Mouse (Mus musculus) left cerebral cortex, adult 11 months (tissue): ENCODE data around the gene Hspa1a.
"Not testable (repeated sequence)": the region's sequence is repeated elsewhere in the genome, so short reads cannot be mapped to it uniquely, and the experiment has no call there.

ENCODE experiments used
- DNase-seq: peaks from one replicate; pipeline ENCODE4 v3.0.0; 2022; ENCODE audit warnings: low spot score

The Hspa1a gene

DNA sequence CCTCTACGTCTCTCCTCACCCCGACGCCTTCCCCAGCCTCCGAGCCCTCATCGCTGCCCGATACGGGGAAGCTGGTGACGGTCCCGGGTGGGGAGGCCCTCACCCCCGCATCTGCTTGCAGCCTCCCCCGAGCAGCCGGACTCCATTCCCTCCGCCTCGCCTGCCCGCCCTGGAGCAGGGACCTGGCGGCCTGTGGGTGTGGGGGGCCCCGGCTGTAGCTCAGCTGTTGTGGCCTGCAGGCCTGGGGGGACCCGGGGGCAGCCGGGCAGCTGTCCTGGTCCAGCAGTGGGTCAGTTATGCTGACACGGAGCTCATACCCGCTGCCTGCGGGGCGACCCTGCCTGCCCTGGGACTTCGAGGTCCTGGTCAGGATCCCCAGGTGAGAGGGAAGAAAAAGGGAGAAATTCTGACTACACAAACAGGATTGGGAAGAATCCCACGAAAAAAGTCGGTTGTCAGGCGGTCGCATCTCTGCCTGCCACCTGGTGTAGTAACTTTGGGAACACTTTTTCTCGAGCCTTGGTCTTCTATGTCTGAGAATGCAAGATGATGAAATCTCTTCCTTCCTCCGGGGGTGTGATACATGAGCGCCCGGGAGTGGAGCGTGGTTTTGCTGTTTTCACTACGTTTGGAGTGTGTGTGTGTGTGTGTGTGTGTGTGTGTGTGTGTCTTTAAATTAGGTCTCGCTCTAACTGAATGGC lies 29.6 kb upstream of the Hspa1a start:
- no peak for DNase-seq

DNA sequence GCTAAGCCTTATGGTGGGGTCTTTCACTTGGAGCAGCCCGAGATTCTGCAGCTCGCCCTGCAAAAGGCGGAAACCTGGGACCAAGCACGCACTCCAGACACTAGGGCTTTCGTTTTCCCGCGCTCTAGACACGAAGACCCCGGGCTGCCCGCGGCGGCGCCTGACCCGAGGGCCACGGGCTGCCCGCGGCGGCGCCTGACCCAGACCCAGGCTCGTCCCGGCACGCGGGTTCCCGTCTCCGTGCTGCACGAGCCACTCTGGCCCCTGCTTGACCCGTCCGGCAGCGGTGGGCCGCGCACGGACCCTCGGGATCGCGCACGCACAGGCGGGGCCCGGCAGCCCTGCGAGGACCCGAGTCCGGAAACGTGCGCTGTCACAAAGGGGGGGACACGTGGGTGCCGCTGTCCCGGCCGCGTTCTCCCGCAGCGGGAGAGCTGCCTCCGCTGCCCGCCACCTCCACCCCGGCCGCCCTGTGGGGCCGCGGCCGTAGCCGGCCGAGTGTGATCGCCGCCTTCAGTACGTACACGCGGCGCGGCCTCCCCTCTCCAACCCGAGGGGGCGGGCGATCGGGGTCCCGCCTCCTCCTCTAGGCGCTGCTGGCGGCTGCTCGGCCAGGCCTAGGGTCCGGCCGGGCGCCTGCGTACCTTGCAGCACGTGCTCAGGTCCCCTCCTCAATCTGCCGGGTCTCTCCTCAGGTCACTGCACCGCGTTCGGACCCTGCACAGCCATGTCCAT lies 28.9 kb upstream of the Hspa1a start, which contains the start of gene Vars:
Gene Vars, plus strand, starts transcription at position 271 of the 735 bp plus-strand sequence.
- peak; percentile 71 for DNase-seq

DNA sequence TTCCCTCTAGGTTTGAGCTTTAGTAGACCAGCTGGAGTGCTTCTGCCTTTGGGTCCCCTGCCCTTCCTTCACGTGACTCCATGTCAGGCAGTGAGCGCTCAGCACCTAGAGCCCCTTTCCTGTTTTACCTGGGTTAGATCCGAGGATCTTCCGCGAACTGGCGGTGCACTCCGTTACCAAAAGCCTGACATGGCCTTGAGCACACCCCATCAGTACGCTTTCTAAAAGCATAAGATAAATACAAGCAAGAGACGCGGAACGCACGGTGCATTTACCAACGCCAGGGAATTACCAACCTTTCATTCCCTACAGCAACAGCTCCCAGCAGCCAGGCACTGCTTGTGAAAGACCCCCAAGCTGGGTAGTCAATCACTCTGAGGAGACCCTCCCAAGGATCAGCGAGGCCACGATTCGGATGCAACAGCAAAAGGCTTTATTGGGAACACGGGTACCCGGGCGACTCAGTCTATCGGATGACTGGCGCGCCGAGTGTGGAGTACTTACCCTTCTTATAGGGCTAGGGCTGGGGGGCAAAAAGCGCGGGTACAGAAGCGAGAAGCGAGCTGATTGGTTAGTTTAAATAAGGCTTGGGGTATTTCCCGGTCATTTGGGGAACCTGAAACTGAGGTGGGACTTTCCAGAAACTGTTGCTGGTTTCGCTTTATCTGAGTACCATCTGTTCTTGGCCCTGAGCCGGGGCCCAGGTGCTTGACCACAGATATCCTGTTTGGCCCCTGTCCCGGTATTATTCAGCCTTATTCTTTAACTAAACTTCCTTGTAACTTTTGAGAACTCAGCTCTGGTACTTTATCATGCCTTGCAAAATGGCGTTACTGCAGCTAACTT lies 28.1 kb upstream of the Hspa1a start:
- DNase-seq: not testable (repeated sequence)

DNA sequence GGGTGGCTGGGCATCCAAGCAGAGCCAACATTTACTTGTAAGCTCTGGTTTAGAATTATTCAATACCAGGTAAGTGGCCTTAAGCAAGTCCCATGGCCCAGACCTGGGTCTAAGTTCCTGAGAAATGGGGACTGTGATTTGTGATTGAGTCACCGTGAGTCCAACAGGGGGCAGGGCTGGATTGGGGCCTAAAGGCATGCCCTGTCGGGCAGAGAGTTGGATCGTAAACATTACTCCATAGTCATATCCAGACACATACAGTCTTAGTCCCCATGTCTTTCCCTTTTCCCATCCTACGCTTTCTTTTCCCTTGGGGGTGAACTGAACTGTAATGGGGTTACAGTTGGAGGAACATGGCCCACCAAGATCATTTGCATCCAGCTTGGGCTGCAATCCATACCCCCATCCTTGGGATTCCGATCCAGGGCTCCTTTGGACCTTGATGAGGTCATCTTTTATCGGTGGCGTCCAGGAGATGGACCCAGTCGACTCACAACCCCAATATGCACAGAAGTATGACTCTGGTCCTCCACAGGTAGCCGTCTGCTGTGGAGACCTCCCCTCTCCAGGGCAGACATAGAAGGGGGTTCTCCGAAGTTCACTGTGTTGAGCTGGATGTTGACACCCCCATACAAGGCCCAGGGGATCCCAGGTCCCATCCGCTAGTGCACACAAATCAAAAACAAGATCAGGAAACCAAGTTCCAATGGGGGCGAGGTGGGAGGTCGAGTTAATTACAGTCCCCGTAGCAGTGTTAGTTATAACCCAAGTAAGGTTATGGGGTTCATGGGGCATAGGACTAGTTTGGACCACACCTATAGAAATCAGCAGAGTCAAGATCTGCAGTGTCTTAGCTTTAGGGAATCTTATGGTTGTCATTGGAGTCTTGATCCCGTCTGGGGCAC lies 26.8 kb upstream of the Hspa1a start:
- no peak for DNase-seq

DNA sequence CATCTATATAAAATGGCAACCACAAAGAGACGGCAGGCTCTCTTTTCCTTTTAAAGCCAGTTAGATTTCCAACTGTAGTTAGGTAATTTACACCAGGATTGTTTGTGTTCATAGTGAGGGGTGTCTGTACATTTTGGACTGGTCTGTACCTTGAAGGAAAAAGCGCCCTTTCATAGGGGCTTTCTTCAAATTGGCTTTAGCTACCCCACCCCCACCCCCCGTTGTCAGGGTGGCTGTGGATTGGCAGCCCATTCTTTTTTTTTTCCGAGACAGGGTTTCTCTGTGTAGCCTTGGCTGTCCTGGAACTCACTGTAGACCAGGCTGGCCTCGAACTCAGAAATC lies 25.2 kb upstream of the Hspa1a start:
- no peak for DNase-seq

DNA sequence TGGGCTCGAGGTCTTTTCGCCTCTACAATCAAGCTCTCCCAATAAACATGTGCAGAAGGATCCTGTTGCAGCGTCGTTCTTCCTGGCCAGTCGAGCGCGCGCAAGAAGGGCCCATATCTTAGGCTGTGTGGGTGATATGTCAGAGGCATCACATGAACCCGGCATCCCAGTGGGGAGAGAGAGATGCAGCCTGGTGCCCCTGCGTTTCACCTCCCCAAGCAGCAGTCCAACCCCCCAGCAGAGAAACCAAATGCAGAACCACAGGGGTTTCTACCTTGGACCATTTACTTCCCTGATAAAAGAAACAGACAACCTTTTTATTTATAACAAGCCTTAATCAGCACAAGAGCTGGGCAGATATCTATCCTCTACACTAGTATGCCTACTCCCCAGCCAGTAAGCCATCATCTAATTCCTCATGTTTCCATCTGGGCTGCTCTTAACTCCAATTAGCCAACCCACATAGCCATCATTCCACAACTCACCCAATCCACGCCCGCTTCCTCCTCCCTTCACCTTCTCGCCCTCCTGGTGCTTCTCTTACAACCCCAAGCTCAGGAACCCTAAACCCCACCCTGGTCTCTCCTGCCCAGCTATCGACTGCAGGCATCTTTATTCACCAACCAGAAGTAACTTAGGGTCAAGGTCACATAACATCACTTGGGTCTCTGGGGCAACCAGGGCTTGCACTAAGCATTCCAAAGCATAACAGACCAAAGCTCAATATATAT lies 24.6 kb upstream of the Hspa1a start:
- no peak for DNase-seq

DNA sequence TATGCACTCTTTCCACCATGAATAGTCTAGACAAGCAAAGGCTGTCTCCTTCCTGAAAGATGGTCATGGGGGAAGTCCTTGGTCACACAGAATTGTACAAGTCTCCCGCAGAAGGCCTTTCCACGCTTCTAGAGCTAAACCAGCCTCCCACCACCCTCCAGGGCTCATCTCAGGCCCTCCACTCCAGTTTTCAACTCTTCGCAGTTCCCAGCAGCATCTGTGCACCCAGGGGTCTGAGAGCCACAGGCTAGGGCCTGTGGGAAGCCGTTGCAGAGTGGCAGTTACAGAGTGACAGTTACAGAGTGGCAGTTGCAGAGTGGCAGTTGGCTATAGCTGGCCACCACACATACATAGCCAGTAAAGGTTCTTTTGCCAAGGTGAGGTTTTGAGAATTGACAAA lies 24.0 kb upstream of the Hspa1a start:
- not testable (repeated sequence) for DNase-seq

DNA sequence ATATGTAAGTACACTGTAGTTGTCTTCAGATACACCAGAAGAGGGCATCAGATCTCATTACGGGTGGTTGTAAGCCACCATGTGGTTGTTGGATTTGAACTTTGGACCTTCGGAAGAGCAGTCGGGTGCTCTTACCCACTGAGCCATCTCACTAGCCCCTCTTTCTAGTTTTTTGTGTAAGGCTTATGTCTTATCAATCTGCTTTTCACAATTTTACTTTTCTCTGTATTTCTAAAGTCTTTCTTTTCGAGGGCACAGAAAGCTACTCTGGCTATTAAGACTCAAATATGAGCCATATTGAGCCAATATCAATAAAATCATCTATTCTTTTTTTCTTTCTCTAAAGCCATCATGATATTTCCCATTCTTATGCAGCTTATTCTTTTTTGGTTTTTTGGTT lies 23.2 kb upstream of the Hspa1a start:
- not testable (repeated sequence) for DNase-seq

DNA sequence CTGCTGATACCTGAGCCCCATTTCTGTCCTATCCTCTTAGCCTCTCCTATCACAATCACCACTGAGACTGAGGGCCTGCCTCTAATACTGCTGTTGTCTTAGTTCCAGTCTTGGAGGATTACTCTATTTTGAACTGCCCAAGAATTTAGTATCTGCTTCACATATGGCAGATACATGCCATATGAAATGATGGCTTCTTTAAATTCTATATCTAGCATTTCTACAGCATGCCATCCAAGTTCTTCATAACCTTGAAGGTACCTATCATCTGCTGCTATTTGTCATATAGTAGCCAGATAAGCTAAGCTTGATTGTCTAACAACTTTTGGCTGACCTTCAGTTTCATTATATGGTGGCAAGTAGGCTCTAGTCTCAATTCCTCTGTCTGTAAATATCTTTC lies 22.8 kb upstream of the Hspa1a start:
- DNase-seq: no peak

DNA sequence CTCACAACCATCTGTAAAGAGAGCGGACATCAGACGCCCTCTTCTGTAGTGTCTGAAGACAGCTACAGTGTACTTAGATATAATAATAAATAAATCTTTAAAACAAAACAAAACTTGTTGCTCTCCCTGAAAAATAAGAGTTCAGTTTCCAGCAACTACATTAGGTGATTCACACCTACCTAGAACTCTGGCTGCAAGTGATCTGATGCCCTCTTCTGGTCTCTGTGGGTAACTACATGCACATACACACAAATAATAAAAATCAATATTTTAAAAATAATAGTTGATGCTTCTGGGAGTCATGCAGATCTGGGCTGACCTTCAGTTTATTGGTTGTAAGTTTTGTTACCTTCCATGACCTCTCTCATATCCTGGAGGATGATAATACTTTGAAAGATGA lies 12.3 kb upstream of the Hspa1a start:
- no peak for DNase-seq

DNA sequence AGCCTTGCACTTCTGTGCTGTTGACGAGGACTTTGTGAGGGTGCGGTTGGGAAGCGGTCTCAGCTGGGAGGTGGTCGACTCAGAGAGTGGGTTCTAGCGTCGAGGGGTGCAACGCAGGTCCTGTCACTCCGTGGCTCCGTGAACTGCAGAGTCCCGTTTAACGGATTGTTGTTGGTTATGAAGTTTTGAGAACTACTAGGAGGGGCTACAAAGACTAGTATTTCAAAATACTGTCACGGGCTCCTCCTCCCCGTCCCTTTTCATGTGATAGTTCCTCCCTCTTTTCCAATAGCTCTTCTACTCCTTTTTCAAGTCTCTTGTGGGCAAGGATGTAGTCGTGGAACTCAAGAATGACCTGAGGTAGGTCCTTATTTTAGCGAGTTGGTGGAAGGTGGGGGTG lies 10.4 kb upstream of the Hspa1a start:
- DNase-seq: no peak

DNA sequence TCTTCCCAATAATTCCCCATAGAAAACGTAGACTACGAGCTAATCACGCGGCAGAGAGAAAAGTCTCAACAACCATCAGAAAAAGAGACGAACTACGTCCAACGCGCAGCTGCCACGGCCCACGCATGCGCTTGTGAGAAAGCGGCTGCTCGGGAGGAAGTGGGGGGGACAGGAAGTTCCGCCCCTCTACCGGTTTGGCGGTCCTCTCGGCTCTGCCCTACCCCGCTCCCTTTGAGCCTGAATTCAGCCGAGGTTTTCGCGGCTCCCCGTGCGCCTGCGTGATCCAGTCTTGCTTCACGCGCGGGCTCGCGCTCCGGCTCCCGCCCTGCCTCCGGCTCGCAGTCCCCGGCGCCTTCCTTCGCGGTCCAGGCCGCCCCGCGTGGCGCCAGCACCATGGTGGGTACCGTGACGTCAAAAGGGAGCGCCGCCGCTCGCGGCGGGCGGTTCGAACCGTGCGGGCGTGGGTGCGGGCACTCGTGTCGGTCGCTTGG lies 9.8 kb upstream of the Hspa1a start, which contains the start of gene Lsm2:
Gene Lsm2, plus strand, starts transcription at position 173 of the 491 bp plus-strand sequence.
- peak; percentile 85 for DNase-seq

DNA sequence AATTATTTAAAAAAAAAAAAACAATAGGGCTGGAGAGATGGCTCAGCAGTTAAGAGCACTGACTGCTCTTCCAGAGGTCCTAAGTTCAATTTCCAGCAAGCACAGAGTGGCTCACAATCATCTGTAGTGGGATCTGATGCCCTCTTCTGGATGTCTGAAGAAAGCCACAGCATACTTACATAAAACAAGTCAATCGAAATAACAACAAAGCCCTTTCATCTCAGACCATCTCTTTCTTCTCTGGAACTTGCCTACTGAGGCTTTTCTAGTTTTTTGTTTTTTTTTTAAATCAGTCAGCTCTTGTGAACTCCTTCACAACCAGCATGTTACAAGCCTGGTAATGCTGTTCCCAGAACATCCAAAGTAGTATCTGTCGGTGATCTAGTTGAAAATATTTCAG lies 8.7 kb upstream of the Hspa1a start:
- no peak for DNase-seq

DNA sequence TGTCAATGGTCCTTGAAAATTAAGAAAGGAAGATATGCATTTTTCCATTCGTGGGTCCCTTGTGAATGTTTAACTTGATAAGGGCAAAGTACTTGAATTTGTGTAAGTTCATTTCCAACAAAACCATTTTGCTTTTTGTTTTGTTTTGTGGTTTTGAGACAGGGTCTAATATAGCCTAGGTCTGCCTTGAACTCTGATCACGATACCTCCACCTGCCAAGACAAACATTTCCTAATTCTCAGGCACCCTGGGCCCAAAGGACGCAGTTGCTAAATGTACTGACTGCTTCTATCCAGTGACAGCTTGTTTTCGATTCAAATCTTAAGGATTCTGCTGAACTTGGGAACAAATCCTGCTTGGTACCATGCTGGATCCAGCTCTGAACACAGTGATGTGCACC lies 7.7 kb upstream of the Hspa1a start:
- DNase-seq: no peak

DNA sequence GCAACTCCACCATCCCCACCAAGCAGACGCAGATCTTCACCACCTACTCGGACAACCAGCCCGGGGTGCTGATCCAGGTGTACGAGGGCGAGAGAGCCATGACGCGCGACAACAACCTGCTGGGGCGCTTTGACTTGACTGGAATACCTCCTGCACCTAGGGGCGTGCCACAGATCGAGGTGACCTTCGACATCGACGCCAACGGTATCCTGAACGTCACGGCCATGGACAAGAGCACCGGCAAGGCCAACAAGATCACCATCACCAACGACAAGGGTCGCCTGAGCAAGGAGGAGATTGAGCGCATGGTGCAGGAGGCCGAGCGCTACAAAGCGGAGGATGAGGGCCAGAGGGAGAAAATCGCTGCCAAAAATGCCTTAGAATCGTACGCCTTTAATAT lies 6.3 kb upstream of the Hspa1a start:
- DNase-seq: no peak

DNA sequence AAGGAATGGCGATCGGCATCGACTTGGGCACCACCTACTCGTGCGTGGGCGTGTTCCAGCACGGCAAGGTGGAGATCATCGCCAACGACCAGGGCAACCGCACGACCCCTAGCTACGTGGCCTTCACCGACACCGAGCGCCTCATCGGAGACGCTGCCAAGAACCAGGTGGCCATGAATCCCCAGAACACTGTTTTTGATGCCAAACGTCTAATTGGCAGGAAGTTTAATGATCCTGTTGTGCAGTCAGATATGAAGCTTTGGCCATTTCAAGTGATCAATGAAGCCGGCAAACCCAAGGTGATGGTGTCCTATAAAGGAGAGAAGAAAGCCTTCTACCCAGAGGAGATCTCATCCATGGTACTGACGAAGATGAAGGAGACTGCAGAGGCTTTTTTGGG lies 5.0 kb upstream of the Hspa1a start:
- DNase-seq: no peak

DNA sequence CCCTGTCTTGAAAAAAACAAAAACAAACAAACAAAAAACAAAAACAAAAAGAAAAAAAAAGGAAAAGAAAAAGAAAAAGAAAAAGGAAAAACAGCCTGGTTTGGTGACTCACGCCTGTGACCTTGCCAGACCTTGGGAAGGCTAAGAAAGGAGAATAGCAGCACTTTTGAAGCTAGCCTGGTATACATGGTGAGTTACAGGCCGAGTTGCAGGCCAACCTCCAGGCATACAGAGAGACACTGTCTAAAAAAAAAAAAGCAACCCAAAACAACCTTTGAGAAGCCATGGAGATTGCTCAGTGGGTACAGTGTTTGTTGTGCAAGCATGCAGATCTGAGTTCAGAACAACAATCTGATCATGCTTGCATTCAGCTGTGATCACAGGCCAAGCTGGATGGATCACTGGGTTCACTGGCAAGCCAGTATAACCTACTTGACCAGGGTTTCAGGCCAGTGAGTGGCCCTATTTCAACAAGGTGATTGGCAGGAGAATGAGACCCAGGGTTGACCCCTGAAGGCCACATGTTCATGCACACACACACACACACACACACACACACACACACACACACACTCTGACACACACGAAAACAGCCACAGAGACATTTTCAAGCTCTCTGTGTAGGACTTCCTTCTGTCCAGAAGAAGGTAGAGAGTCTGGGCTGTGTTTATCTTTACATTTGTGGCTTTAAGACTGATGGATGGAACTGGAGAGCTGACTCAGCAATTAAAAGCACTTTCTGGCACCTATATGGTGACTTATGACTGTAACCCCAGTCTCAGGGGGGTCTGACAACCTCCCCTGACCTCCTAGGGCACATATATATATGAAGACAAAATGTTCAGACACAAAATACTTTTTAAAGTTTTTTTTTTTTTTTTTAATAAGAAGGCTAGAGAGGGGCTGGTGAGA lies 3.9 kb upstream of the Hspa1a start:
- DNase-seq: no peak

DNA sequence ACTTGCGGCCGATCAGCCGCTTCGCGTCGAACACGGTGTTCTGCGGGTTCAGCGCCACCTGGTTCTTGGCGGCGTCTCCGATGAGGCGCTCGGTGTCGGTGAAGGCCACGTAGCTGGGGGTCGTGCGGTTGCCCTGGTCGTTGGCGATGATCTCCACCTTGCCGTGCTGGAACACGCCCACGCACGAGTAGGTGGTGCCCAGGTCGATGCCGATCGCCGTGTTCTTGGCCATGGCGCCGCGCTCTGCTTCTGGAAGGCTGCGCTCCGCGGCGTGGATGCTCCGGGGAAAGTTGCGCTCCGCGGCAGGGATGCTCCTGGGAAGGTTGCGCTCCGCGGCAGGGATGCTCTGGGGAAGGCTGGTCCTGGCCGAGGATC lies 275 bp downstream of the Hspa1a start:
- not testable (repeated sequence) for DNase-seq

DNA sequence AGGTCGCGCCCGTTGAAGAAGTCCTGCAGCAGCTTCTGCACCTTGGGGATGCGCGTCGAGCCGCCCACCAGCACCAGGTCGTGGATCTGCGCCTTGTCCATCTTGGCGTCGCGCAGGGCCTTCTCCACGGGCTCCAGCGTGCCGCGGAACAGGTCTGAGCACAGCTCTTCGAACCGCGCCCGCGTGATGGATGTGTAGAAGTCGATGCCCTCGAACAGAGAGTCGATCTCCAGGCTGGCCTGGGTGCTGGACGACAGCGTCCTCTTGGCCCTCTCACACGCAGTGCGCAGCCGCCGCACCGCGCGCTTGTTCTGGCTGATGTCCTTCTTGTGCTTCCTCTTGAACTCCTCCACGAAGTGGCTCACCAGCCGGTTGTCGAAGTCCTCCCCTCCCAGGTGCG lies 1.1 kb downstream of the Hspa1a start:
- DNase-seq: not testable (repeated sequence)

DNA sequence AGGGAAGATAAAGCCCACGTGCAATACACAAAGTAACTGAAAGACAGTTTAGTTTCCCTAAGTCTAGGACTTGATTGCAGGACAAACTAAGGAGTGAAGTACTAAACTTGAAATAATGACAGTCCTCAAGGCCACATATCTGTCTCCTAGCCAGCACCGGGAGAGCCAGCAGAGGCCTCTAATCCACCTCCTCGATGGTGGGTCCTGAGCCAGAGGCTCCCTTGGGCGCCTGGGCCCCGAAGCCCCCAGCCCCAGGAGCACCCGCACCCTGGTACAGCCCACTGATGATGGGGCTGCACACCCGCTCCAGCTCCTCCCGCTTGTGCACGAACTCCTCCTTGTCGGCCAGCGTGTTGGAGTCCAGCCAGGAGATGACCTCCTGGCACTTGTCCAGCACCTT lies 2.1 kb downstream of the Hspa1a start, which contains the start of gene Gm20481:
Gene Gm20481, plus strand, starts transcription at position 91 of the 400 bp plus-strand sequence.
- DNase-seq: not testable (repeated sequence)
